Mouse (Mus musculus) urinary bladder, postnatal 25 days (tissue): ENCODE results near the gene Ring1.
A peak's percentile ranks its signal among the peaks of the same experiment; 100 is the strongest.

Experiments used
- DNase-seq: peaks from one replicate; pipeline ENCODE4 v3.0.0; 2022; ENCODE audit warnings: low spot score

The Ring1 gene

GRCm38 (mm10) chr17:34024317-34024821 lies at the start of gene Ring1:
TSS of gene Ring1 (minus strand) at chr17:34024680.
- peak; percentile 90 for DNase-seq

DNA sequence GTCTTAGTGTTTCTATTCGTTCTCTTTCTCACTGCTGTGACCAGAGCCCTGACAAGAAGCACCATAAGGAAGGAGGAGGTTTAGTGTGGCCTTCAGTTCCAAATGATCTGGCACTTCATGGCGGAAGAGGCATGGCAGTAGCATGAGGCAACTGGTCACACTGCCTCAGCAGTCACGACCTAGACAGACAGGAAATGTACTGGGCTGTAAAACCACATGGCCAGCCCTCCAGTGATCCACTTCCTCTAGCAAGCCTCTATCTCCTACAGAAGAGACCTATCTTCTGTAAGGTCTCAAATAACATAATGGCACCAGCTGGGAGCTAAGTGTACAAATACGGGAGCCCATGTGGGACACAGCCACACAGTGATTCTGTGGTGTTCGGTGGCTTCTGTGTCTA lies 47.6 kb upstream of the Ring1 start:
- no peak for DNase-seq

GRCm38 (mm10) chr17:34068864-34069263 lies 44.4 kb upstream of the Ring1 start:
- no peak for DNase-seq

GRCm38 (mm10) chr17:34057224-34057623 lies 32.7 kb upstream of the Ring1 start:
- no peak for DNase-seq

GRCm38 (mm10) chr17:34047404-34048050 lies 23.0 kb upstream of the Ring1 start:
- no peak for DNase-seq

GRCm38 (mm10) chr17:34045941-34046340 lies 21.5 kb upstream of the Ring1 start:
- DNase-seq = no peak

DNA sequence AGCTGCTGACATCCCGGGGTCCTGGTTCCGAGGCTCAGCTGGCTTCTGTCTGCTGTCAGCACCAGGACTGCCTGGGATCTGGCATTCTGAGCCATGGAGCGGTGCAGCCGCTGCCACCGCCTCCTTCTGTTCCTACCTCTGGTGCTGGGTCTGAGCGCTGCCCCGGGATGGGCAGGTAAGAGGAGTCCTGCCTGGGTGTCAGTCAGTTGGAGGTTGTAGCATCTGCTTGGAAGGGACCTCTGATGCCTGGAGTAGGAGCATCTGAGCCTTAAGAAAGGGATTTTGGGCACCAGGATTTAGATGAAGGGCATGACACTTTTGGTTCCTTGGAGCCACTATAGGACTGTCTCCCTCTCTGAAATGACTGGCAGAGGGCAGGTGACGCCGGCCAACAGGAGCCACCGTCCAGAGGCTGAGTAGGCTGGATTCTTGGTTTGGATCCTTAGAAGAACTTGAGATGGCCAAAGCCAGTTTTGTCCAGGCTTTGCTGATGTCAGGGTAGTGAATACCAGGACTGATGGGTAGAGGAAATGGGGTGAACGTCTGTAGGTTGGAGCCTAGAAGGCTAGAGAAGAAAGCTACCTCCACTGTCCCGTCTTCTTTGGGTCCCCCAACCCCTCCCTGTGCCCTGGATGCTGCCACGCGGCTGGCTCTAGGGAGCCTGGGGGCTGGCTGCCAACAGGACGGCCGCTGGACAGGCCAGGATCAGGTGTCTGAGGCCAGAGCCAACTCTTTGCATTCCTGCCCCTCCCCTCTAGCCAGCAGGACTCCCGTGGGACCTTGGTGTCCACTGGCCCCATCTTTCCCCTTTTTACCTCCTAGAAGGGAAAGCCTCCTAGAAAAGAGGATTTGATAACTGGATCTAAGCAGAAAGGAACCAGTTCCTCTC lies 15.3 kb upstream of the Ring1 start:
- no peak for DNase-seq

GRCm38 (mm10) chr17:34038878-34039561 lies 14.5 kb upstream of the Ring1 start, which contains the start of gene Col11a2:
TSS of gene Col11a2 (plus strand) at chr17:34039437.
- no peak for DNase-seq

GRCm38 (mm10) chr17:34038440-34038839 lies 14.0 kb upstream of the Ring1 start:
- no peak for DNase-seq

GRCm38 (mm10) chr17:34037241-34037640 lies 12.8 kb upstream of the Ring1 start:
- no peak for DNase-seq

DNA sequence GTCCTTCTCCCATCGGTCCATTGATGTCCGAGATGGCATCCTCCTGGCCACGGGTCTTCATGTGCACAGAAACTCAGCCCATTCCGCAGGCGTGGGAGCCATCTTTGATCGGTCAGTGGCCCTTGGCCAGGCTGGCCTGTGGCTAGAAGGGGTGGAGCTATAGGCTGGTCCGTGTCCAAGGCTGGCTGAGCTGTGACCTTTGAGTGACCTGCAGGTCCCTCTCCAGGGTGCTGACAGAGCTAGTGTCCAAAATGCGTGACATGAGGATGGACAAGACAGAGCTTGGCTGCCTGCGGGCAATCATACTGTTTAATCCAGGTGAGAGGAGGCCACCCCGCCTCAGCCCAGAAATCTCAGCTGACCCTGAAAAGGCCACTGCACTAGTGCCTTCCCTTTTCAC lies 12.2 kb upstream of the Ring1 start:
- DNase-seq = no peak

GRCm38 (mm10) chr17:34035517-34035916 lies 11.0 kb upstream of the Ring1 start:
- DNase-seq = no peak

- DNase-seq = peak; percentile 72
Measured at GRCm38 (mm10) chr17:34034064-34034463, 9.6 kb upstream of the Ring1 start.

DNA sequence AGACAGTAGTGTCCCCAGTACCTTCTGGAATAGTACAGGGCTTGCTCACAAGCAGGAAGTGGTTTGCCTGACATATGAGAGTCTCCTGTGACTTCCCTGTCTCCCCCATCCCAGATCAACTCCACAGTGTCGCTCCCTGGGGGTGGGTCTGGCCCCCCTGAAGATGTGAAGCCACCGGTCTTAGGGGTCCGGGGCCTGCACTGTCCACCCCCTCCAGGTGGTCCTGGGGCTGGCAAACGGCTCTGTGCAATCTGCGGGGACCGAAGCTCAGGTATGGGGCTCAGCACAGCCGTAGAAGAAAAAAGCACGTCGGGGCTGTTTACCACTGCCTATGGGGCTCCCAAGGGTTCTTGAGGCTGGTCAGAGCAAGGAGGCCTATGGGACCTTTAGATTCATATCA lies 9.0 kb upstream of the Ring1 start:
- no peak for DNase-seq

DNA sequence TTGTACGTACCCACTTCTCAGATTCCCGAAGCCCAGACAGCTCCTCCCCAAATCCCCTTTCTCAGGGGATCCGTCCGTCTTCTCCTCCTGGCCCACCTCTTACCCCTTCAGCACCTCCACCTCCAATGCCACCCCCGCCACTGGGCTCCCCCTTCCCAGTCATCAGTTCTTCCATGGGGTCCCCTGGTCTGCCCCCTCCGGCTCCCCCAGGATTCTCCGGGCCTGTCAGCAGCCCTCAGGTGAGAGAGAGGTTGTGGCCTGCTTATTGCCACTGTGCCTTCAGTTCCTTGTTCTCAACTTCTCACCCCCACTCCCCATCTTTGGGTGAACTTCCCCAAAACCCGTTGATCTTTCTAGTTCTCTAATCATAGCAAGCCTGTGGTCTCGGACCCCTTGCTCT lies 8.3 kb upstream of the Ring1 start:
- no peak for DNase-seq

GRCm38 (mm10) chr17:34032174-34032632 lies 7.7 kb upstream of the Ring1 start:
- peak; percentile 71 for DNase-seq

GRCm38 (mm10) chr17:34031465-34032173 lies 7.1 kb upstream of the Ring1 start, which contains the start of the genes Slc39a7 and Rxrb:
TSS of gene Slc39a7 (minus strand) at chr17:34031682.
TSS of gene Rxrb (plus strand) at chr17:34031812.
- peak; percentile 100 for DNase-seq

DNA sequence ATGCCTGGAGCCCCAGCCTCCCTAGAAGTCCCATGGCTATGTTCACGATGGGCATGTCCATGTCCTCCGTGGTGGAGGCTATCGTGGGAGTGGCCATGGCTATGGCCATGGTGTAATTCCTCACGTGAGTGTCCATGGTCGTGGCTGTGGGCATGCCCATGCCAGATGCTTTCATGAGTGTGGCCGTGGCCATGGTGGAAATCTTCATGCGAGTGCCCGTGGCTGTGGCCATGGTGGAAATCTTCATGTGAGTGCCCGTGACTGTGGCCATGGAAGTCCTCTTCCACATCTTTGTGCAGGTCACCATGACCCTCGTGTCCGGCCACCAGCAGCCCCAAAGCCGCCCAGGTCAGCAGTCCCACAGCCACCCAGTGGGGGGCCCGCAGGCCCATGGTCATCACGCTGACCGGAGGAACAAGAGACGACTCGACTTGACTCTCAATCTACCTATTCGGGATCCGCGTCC lies 6.4 kb upstream of the Ring1 start:
- DNase-seq = no peak

- DNase-seq = no peak
Measured at GRCm38 (mm10) chr17:34029890-34030595, 5.6 kb upstream of the Ring1 start.

DNA sequence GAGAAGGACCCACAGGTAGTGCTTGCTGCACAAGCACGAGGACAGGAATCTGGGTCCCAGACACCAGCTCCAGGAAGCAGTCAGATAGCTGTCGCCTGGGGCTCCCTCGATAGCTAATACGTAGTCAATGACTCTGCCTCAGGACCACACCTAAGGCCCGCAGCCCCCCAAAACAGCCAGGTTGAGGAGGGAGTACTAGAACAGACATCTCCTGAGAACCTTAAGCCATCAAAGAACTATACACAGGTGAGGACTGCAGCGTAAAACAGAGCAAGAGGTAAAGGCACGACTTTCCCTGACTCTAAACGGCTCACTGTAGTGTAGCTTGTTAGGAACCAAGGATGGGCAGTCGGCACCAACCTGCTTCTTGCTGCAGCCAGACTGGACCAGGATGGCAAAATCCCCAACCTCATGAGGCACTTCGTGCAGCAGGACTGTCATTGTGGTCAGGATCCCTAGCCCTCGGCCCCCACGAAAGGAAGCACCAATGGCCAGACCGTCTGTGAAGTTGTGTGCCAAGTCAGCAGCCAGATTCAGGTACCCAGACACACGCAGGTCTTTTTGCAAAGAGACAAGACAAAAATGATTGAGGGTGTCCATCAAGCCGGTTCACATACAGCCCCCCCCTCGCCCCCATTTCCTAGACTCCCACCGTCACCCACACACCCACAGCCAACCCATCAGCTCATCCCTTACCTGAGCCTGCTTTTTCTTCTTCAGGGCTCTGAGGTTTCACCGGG lies 4.8 kb upstream of the Ring1 start:
- no peak for DNase-seq
